ENCODE assay signal across 6 mouse cellular contexts in the genomic region with DNA sequence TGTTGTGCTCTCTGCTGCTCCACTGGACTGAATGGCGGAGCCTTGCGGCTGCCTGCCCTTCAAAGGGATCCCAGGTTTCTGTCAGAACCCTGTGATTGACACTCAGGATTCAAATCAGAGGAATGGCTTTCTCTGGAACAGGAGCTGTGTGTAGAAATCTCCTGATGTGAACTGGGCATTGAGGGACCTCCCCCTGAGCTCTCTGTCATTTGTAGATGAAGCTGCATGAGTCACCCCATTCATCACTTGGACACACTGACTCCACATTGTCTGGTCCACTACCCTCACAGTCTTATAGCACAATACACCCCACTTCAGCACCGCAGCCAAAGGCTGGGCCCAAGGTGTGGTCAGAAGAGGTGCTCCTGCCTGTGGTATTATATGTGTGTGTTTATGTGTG. TPM values are rescaled to one million over a fixed set of nuclear protein-coding genes. Genes with fewer than 3 reads are reported as not detected.
A peak's percentile ranks its signal among the peaks of the same experiment; 100 is the strongest.
DNase-seq lines count a peak whose midpoint lies in the region; ATAC-seq and TF ChIP-seq lines count a peak whose summit lies in the region.
"Not testable (repeated sequence)": the region's sequence is repeated elsewhere in the genome, so short reads cannot be mapped to it uniquely, and the experiment has no call there.

No protein-coding gene starts in this region.

- H3K27me3 ChIP-seq in forebrain, postnatal 0 days (ENCODE audit: insufficient read depth, low read length); hindbrain, embryonic 16.5 days (replicated peaks; ENCODE audit: control insufficient read depth, insufficient read depth, low read length); midbrain, embryonic 16.5 days (ENCODE audit: control insufficient read depth, insufficient read depth, low read depth, low read length); stomach, embryonic 14.5 days (ENCODE audit: control insufficient read depth, insufficient read depth, low read length): not testable (repeated sequence)

- not testable (repeated sequence) for H3K4me3 ChIP-seq in forebrain, postnatal 0 days (ENCODE audit: low read depth, low read length); hindbrain, embryonic 16.5 days (ENCODE audit: low read length); midbrain, embryonic 16.5 days (ENCODE audit: low read depth, low read length); stomach, embryonic 14.5 days (ENCODE audit: low read depth, low read length)

- H3K4me1 ChIP-seq in forebrain, postnatal 0 days (ENCODE audit: insufficient read depth); hindbrain, embryonic 16.5 days (ENCODE audit: control insufficient read depth, insufficient read depth, low read depth, low read length); midbrain, embryonic 16.5 days (ENCODE audit: control insufficient read depth, insufficient read depth, low read length); stomach, embryonic 14.5 days (ENCODE audit: control insufficient read depth, insufficient read depth, low read length): not testable (repeated sequence)

- WGBS in forebrain, postnatal 0 days = 63% methylated on average over 3 of the region's 3 CpGs
- WGBS in hindbrain, embryonic 16.5 days = 57% methylated on average over 3 of the region's 3 CpGs
- 60% methylated on average over 3 of the region's 3 CpGs for WGBS in midbrain, embryonic 16.5 days
- WGBS in stomach, embryonic 14.5 days = 95% methylated on average over 3 of the region's 3 CpGs

- not testable (repeated sequence) for TF ChIP-seq CTCF in forebrain, postnatal 0 days (IDR thresholded peaks at IDR 0.05; ENCODE audit: low read depth)

- H3K4me2 ChIP-seq in forebrain, postnatal 0 days (ENCODE audit: low read depth); hindbrain, embryonic 16.5 days (ENCODE audit: low read length); midbrain, embryonic 16.5 days (ENCODE audit: low read length); stomach, embryonic 14.5 days (replicated peaks; ENCODE audit: low read depth, low read length): not testable (repeated sequence)

- DNase-seq in Muller cell, postnatal 12 days (ENCODE audit: inconsistent ontology term) = peak; percentile 38
- DNase-seq in adrenal gland, adult 2 months = peak; percentile 42
- not testable (repeated sequence) for DNase-seq in forebrain, postnatal 0 days

- peak; percentile 10; the same call in 1 of the 2 replicates for ATAC-seq in forebrain, postnatal 0 days
- ATAC-seq in hindbrain, embryonic 16.5 days = peak; percentile 26; the same call in 1 of the 2 replicates
- 0 out of 2 replicates have a peak, but pooled peaks have one; percentile 22 for ATAC-seq in midbrain, embryonic 16.5 days
- ATAC-seq in stomach, embryonic 14.5 days (ENCODE audit: insufficient number of reproducible peaks, insufficient read depth, low FRiP score, low read depth) = 0 out of 2 replicates have a peak, but pooled peaks have one; percentile 33

- not testable (repeated sequence) for H3K9me3 ChIP-seq in forebrain, postnatal 0 days (ENCODE audit: low read length); hindbrain, embryonic 16.5 days (ENCODE audit: control insufficient read depth, low read length); midbrain, embryonic 16.5 days (replicated peaks; ENCODE audit: control insufficient read depth, low read length, poor library complexity, severe bottlenecking); stomach, embryonic 14.5 days (ENCODE audit: control insufficient read depth, low read depth, low read length)

- not testable (repeated sequence) for H3K27ac ChIP-seq in forebrain, postnatal 0 days (ENCODE audit: low read depth, low read length); hindbrain, embryonic 16.5 days (ENCODE audit: low read depth, low read length); midbrain, embryonic 16.5 days (ENCODE audit: low read length); stomach, embryonic 14.5 days (ENCODE audit: low read length)

- H3K9ac ChIP-seq in forebrain, postnatal 0 days; hindbrain, embryonic 16.5 days (ENCODE audit: low read depth, low read length); midbrain, embryonic 16.5 days (ENCODE audit: low read depth, low read length); stomach, embryonic 14.5 days (replicated peaks; ENCODE audit: low read depth, low read length): not testable (repeated sequence)

- peaks cover 35% of the 10 kb centered on the region for H3K36me3 ChIP-seq in forebrain, postnatal 0 days (ENCODE audit: insufficient read depth)
- peaks cover 22% of the 10 kb centered on the region for H3K36me3 ChIP-seq in hindbrain, embryonic 16.5 days (ENCODE audit: control insufficient read depth, insufficient read depth, low read length)
- H3K36me3 ChIP-seq in midbrain, embryonic 16.5 days (ENCODE audit: control insufficient read depth, insufficient read depth, low read length) = peaks cover 24% of the 10 kb centered on the region
- H3K36me3 ChIP-seq in stomach, embryonic 14.5 days (ENCODE audit: control insufficient read depth, insufficient read depth, low read length) = peaks cover 14% of the 10 kb centered on the region; the same call in 1 of the 2 replicates

RNA-seq across cellular contexts. Expression of a gene that starts 21.0 kb away (rescaled TPM):
- total RNA-seq in adrenal gland, adult 2 months (2021) = 10 to 100 TPM; 29.9 to 40.4 TPM
- 6.4 and 6.7 TPM in 2 replicates for polyA plus RNA-seq in adrenal gland, adult 2 months (2012; rRNA removed)
- 17.8 and 19.9 TPM in 2 replicates for total RNA-seq in forebrain, postnatal 0 days (2014; rRNA removed)
- polyA plus RNA-seq in forebrain, postnatal 0 days (2015; fragmentation: Nextera tagmentation; extraction: Ambion mirVana) = 3.3 and 7.3 TPM in 2 replicates
- 10.1 and 11.2 TPM in 2 replicates for polyA plus RNA-seq in hindbrain, embryonic 16.5 days (2015; fragmentation: Nextera tagmentation; extraction: Ambion mirVana)
- 10.9 and 13.0 TPM in 2 replicates for polyA plus RNA-seq in midbrain, embryonic 16.5 days (2015; fragmentation: Nextera tagmentation; extraction: Ambion mirVana)
- polyA plus RNA-seq in stomach, embryonic 14.5 days (2014; fragmentation: Nextera tagmentation; extraction: Ambion mirVana) = 24.1 and 25.6 TPM in 2 replicates

RNA-seq across cellular contexts. Expression of a gene that starts 40.7 kb away (rescaled TPM):
- total RNA-seq in adrenal gland, adult 2 months (2021) = 10 to 100 TPM; 17.5 to 26.9 TPM
- polyA plus RNA-seq in adrenal gland, adult 2 months (2012; rRNA removed) = 11.3 and 21.2 TPM in 2 replicates
- 154 and 160 TPM in 2 replicates for total RNA-seq in forebrain, postnatal 0 days (2014; rRNA removed)
- polyA plus RNA-seq in forebrain, postnatal 0 days (2015; fragmentation: Nextera tagmentation; extraction: Ambion mirVana) = 71.5 and 84.5 TPM in 2 replicates
- polyA plus RNA-seq in hindbrain, embryonic 16.5 days (2015; fragmentation: Nextera tagmentation; extraction: Ambion mirVana) = 75.9 and 91.8 TPM in 2 replicates
- polyA plus RNA-seq in midbrain, embryonic 16.5 days (2015; fragmentation: Nextera tagmentation; extraction: Ambion mirVana) = 94.5 and 96.7 TPM in 2 replicates
- polyA plus RNA-seq in stomach, embryonic 14.5 days (2014; fragmentation: Nextera tagmentation; extraction: Ambion mirVana) = 10.2 and 12.2 TPM in 2 replicates
